Mouse (Mus musculus): ENCODE results near the gene Spred1.

Spred1 gene

DNA sequence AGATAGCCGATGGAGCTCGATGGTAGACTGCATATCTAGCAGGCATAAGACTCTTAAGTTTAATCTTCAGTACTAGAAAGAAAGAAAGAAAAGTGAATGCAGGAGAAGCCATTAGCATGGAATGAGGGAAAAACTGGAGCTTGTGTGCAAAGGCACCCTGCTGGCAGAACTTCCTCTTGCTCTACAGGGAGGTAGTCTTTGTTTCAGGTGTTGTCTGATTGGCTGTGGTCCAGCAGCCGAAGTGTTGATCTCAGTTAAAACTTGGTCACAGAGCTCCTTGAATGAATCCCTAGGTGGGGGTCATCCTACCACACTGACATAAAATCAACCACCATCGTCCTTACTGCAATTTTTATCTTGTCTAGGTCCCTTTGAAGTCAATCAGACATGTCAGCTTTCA, 55.8 kb downstream of the Spred1 start:
- no peak for DNase-seq (ENCODE audit: low spot score in 2 of 2)

DNA sequence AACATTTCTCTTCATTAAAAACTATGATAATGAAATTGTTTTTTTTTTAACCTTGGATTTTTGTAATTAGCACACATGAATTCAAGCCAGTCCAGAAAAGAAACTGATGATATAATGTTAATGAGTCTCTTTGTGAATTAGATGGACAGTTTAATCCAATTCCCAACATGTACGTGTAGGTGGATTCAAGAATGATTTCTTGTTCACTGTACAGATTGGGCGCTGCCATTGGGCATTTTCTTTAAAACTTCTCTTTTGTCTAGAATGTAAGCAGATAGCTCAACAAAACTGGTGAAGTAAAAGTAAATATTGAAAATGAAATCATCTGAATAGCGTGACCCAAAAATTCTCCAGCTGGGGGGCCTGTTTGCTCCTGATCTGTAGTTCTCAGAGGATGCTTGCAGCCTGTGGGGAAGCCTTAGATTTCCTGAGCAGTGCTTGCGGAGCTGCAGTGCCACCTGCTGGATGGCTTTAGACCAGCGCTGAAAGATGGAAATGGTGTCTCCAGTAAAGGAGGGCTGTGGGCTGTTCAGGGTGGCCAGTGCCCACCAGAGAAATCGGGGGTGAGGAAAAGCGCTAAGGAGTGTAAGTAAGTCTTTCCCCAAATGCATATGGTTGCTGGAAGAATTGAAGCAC, 59.2 kb downstream of the Spred1 start:
- DNase-seq (ENCODE audit: low spot score in 2 of 2), result peak; percentile 53 to 78

DNA sequence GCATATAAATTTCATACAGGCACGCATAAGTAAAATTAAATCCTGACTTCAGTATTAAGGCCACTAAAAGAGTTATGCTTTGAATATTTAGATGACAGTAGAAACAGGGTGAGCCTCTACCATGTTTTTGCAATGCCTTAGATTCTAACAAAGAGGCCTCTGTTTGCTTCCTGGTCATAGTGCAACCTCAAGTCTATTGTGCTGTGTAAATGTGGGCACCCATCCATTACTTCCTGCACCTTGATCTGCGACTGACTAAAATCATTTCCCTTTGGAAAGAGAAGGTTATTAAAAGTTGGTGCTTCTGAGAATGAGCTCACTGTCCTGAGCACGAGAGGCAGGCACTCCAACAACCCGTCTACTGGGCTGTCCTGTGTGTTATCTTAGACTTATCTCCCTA, 64.4 kb downstream of the Spred1 start:
- DNase-seq (ENCODE audit: low spot score in 2 of 2), result no peak

DNA sequence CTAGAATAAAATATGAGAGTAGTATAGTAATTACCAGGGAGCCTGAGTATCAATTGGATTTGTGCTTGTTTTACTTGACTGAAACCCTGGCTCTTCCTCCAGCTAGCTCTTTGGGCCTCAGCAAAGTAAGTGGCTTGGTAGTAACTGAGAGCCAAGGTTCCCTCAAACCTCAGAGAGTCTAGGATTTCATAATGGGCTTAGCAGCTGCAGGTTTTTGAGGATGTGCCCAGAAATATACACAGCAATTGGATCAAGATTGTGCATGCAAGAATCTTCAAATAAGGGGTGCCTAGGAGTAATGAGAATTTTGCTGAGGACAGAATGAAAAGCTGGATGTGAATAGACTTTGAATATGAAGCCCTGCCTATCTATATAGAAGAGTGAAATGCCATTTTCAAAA, 69.7 kb downstream of the Spred1 start:
- no peak for DNase-seq (ENCODE audit: low spot score in 2 of 2)

DNA sequence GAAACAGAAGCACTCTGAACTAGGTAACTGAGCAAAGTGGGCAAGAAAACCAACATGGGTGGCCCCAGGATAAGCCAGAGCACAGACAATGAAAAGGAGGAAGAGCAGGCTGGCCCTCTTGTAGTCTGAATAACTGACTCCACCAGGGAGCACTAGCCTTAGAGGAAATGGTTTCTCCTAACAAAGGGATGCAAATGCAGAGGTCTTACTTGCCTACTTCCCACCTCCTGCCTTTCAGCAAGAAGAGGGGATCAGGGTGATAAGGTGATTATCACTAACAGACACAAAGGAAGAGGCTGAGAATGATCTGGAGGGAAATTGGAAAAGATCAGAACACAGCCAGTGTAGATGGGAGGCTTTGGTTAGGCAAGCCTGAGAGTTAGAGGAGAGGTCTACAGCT, 73.1 kb downstream of the Spred1 start:
- no peak for DNase-seq (ENCODE audit: low spot score in 2 of 2)

DNA sequence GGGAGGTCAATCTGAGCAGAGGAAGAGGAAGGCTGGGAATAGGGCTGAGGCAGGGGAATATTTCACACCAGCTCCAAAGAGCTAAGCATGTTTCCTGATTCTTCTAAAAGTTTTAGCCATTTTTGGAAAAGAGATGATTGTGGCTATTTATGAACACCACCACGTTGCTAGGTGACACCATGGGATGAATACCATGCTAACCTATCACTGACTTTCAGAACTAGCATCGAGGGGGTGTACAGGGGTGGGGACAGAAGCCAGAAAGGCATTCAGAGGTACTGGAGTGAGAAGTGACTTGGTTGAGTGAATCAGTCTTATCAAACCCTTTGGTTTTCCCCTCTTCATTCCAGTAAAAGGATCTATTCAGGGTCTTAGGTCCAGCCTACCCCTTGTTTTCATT, 74.0 kb downstream of the Spred1 start:
- DNase-seq (ENCODE audit: low spot score in 2 of 2), result no peak

DNA sequence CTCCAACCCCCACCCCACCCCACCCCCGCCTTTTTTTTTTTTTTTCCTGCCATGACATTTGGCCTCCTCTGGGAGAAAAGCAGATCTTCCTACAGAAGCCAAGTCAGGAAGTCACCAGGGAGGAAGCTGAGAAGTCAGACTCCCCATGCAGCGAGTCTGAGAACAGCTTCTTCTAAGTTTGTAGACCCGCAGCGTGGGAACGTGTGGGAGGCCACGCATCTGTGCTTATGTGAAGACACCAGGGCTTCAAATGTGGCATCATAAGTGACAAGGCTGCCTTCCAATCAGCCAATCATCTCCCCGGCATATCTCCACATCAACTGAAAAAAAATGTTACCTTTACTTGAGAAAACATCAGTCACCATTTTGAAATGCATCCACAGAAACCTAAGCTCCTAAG, 74.4 kb downstream of the Spred1 start:
- DNase-seq (ENCODE audit: low spot score in 2 of 2), result peak in 1 of 2 experiments; percentile 37

DNA sequence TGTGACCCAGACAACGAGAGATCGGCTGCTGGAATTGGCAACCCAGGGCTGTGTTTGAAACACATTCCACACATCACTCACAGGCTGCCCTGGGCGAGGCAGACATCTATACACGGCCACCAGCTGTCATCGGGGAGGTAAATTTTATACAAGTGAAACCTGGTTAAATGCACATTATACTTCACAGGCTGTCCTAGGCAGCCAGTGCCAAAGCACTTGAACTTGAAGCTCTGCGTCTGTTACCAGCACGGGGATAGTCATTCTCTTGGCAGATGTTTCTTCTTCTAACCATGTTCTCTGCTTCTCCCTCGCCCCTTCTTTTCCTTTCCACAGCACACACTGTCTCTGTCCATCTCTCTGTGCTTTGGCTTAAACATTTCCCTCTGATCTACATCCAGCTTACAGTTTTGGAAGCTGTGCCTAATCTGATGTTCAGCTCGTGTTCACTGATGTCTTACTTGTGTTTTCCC, 79.7 kb downstream of the Spred1 start:
- no peak for DNase-seq (ENCODE audit: low spot score in 2 of 2)

DNA sequence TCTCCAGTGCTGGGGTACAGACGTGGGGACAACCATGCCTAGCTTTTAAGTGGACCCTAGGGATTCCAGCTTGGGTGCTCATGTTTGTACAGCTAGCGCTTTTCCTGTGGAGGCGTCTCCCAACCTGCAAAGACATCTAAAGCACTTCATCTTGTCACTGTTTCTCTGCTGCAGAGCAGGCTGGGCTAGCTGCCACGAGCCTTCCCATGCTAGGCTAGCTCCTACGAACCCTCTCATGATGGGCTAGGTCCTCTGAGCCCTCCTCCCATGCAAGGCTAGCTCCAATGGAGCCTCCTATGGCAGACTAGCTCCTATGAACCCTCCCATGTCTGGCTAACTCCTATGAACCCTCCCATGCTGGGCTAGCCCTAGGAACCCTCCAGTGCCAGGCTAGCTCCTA, 82.2 kb downstream of the Spred1 start:
- peak in 1 of 2 experiments; percentile 20 for DNase-seq (ENCODE audit: low spot score in 2 of 2)

DNA sequence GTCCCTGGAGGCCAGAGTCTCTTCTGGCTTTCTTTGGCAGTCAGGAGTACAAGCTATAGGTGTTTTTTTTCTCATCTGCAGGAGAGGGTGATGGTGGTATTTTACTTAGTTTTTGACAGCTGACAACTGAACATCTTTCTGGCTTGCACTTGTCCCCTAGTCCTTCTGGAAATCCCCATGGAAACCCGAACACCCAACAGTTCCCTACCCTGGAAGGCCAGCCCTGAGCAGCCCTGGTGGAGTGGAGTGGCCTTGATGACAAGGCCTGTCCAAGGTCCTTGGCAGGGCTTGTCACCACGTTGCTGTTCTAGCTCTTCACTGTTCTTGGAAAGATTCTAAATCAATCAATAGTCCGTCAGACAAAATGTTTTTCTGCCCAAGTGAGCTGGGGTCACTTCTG, 83.4 kb downstream of the Spred1 start:
- DNase-seq (ENCODE audit: low spot score in 2 of 2), result no peak

DNA sequence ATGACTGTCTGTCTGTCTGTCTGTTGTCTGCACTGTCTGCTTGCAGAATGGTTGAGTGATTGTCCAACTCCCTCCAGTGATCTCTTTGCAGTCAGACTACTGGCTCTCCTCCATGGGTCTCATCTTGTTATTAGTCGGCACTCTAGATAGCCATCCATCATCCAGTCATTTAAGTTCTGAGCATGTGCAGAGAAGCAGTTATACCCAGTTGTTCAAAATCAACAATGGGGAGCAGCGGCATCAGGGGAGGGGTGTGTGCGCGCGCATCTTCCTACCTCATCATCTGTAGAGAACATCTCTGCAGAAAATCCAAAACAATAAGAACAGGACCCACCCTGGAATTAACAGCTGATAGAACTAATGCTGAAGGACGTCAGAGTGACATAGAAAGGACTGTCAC, 83.9 kb downstream of the Spred1 start:
- DNase-seq (ENCODE audit: low spot score in 2 of 2), result no peak

DNA sequence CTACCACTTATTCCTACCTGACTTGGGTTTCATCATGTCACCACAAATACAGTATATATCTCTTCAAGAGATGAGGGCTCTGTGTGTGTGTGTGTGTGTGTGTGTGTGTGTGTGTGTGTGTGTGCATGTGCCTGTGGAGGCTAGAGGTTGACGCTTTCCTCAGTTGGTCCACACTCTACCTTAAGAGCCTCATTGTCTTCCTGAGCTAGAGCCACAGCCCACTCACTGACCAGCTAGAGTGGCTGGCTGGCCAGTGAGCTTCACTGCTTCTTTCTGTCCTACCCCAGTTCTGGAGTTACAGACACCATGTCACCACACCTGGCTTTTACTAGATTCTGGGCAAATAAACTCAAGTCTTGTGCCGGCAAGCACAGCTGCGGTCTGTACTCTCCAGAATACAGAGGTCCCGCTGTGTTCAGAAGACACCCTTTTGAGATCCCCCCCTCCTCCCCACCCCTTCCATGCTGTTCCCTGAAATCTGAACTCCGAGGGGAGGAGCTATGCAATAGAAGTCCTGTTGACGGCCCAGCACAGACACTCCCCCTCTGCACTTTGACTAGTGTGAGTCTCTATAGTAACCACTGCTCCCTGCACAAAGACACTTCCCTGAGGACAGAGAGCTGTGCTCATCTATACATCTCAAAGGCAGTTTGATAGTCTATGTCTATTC, 89.4 kb downstream of the Spred1 start:
- DNase-seq (ENCODE audit: low spot score in 2 of 2), result no peak

DNA sequence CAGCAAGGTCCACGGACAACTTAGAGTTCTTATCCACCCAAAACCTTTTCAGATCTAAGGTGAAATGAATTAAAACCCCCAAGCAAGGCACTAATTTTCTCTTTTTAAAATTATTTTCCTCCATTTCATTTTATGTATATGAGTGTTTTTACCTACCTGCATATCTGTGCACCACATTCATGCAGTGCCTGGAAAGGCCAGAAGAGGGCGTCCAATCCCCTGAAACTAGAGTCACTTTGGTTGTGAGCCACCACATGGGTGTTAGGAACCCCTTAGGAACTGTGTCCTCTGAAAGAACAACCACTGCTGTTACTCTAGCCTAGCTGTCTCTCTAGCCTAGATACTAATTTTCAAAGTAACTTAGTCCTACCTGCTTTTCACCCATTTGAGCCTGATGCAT, 95.0 kb downstream of the Spred1 start:
- DNase-seq (ENCODE audit: low spot score in 2 of 2), result no peak

DNA sequence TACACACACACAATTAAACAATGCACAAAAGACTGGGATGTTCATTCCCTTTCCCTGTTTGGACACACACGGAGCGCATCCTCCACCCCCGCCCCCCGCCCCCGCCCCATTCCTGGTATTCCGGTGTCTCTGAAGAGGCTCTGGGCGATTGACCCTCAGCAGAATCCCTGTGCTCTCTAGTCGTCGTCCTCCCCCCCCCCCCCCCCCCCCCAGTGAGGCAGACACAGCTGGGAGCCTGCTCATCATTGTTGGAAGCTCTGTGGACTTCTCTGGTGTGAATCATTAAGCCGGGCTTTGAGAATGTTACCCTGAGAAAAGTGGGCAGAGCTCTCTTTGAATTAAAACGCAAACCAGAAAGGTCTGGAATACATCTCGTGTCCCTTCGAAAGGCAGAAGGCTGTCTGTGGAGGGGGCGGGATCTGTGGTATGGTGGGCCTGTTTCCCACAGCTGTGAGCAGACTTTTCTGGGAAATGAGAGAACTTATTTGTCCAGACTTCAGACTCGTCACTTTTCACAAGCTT, 96.6 kb downstream of the Spred1 start:
- no peak for DNase-seq (ENCODE audit: low spot score in 2 of 2)

DNA sequence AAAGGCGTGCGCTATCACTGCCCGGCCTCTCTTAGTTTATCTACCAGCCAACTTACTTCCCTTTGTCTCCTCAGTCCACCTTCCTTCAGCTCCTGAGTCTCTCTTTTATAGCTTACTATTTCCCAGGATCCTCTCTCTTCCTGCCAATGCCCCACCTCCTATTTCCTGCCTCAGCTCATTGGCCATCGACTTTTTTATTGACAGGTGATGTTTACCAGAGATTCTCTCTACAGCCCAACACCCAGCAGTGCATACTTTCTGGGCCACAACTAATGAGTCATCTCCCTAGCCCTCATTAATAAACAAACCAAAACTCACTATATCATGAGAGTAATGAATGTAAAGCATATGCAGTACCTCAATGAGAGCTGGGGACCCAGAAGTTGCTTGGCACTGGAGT, 98.4 kb downstream of the Spred1 start:
- no peak for DNase-seq (ENCODE audit: low spot score in 2 of 2)

DNA sequence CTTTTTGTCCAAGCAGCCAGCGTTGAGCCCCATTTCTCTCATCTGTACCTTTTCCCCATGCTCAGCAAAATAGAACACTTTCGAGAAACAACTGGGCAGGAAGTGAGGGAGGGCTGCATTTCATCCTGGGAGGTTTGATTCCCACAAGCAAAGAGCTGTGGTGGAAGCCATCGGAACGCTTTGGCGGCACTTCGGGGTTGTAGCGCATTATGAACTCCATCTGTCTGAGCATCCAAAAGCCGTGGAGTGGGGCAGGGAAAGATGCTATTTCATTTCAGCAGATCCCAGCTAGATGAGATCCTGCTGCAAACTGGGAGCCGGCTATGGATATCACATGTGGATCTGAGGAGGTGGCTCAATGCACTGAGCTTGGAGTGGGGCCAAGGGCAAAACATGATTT, 101.5 kb downstream of the Spred1 start:
- no peak for DNase-seq (ENCODE audit: low spot score in 2 of 2)

DNA sequence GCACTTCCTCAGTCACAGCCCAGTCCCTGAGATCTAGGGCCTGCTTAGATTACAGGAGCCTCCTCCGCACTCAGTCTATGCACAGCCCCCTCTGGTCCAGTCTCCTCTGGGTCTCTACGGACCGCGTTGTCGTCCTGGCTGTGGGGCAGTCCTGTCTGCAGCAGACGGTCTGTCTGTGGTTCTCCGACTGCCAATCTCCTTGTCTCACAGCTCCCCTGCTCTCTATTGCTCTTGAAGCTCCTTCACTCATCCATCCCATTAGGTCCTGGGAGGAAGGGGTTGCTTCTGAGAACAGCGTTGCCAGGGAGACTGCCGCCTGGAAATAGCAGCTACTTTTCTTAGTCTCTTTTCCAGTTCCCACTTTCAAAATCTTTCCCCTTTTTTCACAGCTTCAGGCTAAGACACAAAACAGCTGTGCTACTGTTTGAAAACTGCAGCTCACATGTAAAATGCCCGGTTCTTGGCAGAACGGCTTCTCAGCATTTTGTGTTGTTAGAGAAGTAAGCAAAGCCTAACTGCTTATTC, 107.5 kb downstream of the Spred1 start:
- DNase-seq (ENCODE audit: low spot score in 2 of 2), result peak; percentile 29 to 36

DNA sequence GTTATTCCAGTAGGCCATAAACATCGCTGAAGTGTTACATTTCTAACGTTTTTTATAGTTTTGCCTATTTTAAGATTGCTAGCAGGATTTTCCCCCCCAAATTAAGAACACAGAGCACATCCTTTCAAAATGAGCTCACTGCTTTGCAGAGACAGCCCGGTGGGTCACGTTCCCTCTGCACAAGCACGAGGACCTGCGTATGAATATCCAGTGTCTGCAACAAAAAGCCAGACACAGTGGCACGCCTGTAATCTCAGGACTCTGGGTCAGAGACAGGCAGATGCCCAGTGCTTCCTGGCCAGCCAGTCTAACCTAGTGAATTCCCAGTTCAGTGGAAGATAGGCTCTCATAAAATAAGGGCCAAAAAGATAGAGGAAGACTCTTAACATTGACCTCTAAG, 109.1 kb downstream of the Spred1 start:
- DNase-seq (ENCODE audit: low spot score in 2 of 2), result peak in 1 of 2 experiments; percentile 19

DNA sequence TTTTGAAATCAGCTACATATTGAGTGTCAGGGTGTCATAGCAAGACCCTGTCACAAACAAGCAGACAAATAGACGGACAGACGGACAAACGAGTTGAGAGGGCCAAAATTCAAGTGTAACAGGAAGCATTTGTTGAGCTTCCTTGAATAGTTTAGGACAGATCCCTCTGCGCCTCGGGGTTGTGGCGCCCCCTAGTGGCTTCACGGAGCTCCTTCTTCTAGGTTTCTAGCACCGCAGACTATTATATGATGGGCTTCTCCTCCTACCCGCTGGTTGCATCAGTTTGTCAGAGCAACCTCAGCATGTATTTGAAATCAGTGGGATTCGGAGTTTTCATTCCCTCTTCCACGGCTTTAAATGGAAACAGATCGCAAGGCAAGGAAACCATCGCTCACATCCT, 110.1 kb downstream of the Spred1 start:
- peak; percentile 80 to 86 for DNase-seq (ENCODE audit: low spot score in 2 of 2)
